Mouse (Mus musculus) intestine, postnatal 0 days (tissue): ENCODE measurements around the gene Ermp1. TPM values are rescaled to one million over a fixed set of nuclear protein-coding genes. Genes with fewer than 3 reads are reported as not detected.
A peak's percentile ranks its signal among the peaks of the same experiment; 100 is the strongest.
"Not testable (repeated sequence)": the region's sequence is repeated elsewhere in the genome, so short reads cannot be mapped to it uniquely, and the experiment has no call there.

Source experiments
- ATAC-seq: fragments of 200-750 bp; cut with Nextera tagmentation; 2 replicates; pipeline ENCODE4 v1.8.0; 2017; ENCODE audit warnings: mild to moderate bottlenecking, moderate TSS enrichment, moderate library complexity
- H3K27ac ChIP-seq: fragments of 300-500 bp; sonication (generic); 2 replicates; pipeline ENCODE4 v1.5.1; 2014; ENCODE audit warnings: mild to moderate bottlenecking, low read depth, low read length, moderate library complexity
- H3K27me3 ChIP-seq: fragments of 300-500 bp; sonication (generic); replicated peaks from 2 replicates; pipeline ENCODE4 v1.6.1; 2014; ENCODE audit warnings: low read length, mixed read lengths; ENCODE audit not compliant: control insufficient read depth, insufficient read depth
- H3K36me3 ChIP-seq: fragments of 300-500 bp; sonication (generic); 2 replicates; pipeline ENCODE4 v1.6.1; 2014; ENCODE audit warnings: mild to moderate bottlenecking, moderate library complexity; ENCODE audit not compliant: control insufficient read depth, insufficient read depth
- H3K4me1 ChIP-seq: fragments of 300-500 bp; sonication (generic); replicated peaks from 2 replicates; pipeline ENCODE4 v1.6.1; 2014; ENCODE audit warnings: antibody characterized with exemption, low read length, mixed read lengths; ENCODE audit not compliant: control insufficient read depth, insufficient read depth
- H3K4me2 ChIP-seq: fragments of 300-500 bp; sonication (generic); replicated peaks from 2 replicates; pipeline ENCODE4 v1.6.1; 2014; ENCODE audit warnings: low read depth, mild to moderate bottlenecking, moderate library complexity
- H3K4me3 ChIP-seq: fragments of 300-500 bp; sonication (generic); 2 replicates; pipeline ENCODE4 v1.5.1; 2014; ENCODE audit warnings: low read depth, low read length
- H3K9ac ChIP-seq: fragments of 300-500 bp; sonication (generic); 2 replicates; pipeline ENCODE4 v1.6.1; 2014; ENCODE audit warnings: mild to moderate bottlenecking, low read depth, low read length
- H3K9me3 ChIP-seq: fragments of 300-500 bp; sonication (generic); 2 replicates; pipeline ENCODE4 v1.6.1; 2016; ENCODE audit warnings: mixed run types; ENCODE audit not compliant: control insufficient read depth
- CTCF ChIP-seq: sonication (generic); IDR thresholded peaks from 2 replicates; pipeline ENCODE4 v1.5.1; 2016; ENCODE audit warnings: low read depth, mild to moderate bottlenecking, control low read depth, antibody characterized with exemption, moderate library complexity
- WGBS: fragments of 180-500 bp; shearing (Covaris S2); extraction: QIAGEN DNeasy Blood & Tissue Kit; methylation state at CpG from one replicate; pipeline ENCODE4 v1.1.7; 2014; 5-methylcytosine and 5-hydroxymethylcytosine counted together
- polyA plus RNA-seq: library from polyadenylated mRNA; unstranded; fragments of >200 nt; fragmentation: Nextera tagmentation; extraction: Ambion mirVana; gene quantifications from 2 replicates; pipeline ENCODE4 v1.2.1, GENCODE M21; 2015

Gene Ermp1
- polyA plus RNA-seq, 1 experiment from 2014 or later, result 8.3 TPM

- ATAC-seq, result no peak
- H3K4me3 ChIP-seq, result no peak overlapping the region
- no peak overlapping the region for H3K4me2 ChIP-seq
- H3K36me3 ChIP-seq, result peaks cover 51% of the 10 kb centered on the region
- no peak overlapping the region for H3K9ac ChIP-seq
- H3K27me3 ChIP-seq, result no peaks in the 10 kb centered on the region
- 88% methylated on average over 3 of the region's 3 CpGs for WGBS
- H3K27ac ChIP-seq, result no peak overlapping the region
- H3K9me3 ChIP-seq, result no peaks in the 10 kb centered on the region
- TF ChIP-seq CTCF, result no peak
- no peaks in the 10 kb centered on the region for H3K4me1 ChIP-seq
Observed at GRCm38 (mm10) chr19:29596276-29596675, 51.9 kb downstream of the Ermp1 start.

- not testable (repeated sequence) for ATAC-seq, H3K4me3 ChIP-seq, H3K4me2 ChIP-seq, H3K27me3 ChIP-seq, H3K27ac ChIP-seq, H3K9ac ChIP-seq, H3K9me3 ChIP-seq, H3K4me1 ChIP-seq
- peaks cover 44% of the 10 kb centered on the region for H3K36me3 ChIP-seq
- WGBS, result 88% methylated on average over 3 of the region's 3 CpGs
Observed at GRCm38 (mm10) chr19:29593783-29594182, 54.4 kb downstream of the Ermp1 start.

GRCm38 (mm10) chr19:29583734-29584133 is 64.5 kb downstream of the Ermp1 start:
- Histone ChIP-seq H3K27me3 (no peaks in the 10 kb centered on the region), H3K27ac (no peak overlapping the region), H3K36me3 (peaks cover 36% of the 10 kb centered on the region), H3K4me1 (no peaks in the 10 kb centered on the region), H3K4me2 (no peak overlapping the region), H3K9me3 (no peaks in the 10 kb centered on the region), H3K9ac (no peak overlapping the region), H3K4me3 (no peak overlapping the region)
- no peak for ATAC-seq
- WGBS, result 73% methylated on average over 6 of the region's 6 CpGs
- TF ChIP-seq CTCF, result no peak

- Histone ChIP-seq H3K27ac (0 out of 2 replicates have a peak overlapping the region, but pooled peaks have one; percentile 2), H3K4me2 (no peak overlapping the region), H3K4me1 (no peaks in the 10 kb centered on the region), H3K9ac (no peak overlapping the region), H3K4me3 (no peak overlapping the region), H3K36me3 (peaks cover 34% of the 10 kb centered on the region), H3K27me3 (no peaks in the 10 kb centered on the region), H3K9me3 (no peaks in the 10 kb centered on the region)
- peak; percentile 87 for ATAC-seq
- 39% methylated on average over 2 of the region's 2 CpGs for WGBS
- TF ChIP-seq CTCF, result no peak
Observed at GRCm38 (mm10) chr19:29582439-29582838, 65.8 kb downstream of the Ermp1 start.

GRCm38 (mm10) chr19:29566512-29566911 is 81.7 kb downstream of the Ermp1 start:
- no peak for ATAC-seq
- WGBS, result 89% methylated on average over 1 of the region's 1 CpGs
- H3K27ac ChIP-seq, result no peak overlapping the region

GRCm38 (mm10) chr19:29563258-29563779 is 84.9 kb downstream of the Ermp1 start:
- Histone ChIP-seq H3K4me2 (no peak overlapping the region), H3K27ac (no peak overlapping the region; the same call in 1 of the 2 replicates), H3K4me3 (no peak overlapping the region), H3K36me3 (peaks cover 4% of the 10 kb centered on the region; the same call in 1 of the 2 replicates), H3K27me3 (no peaks in the 10 kb centered on the region), H3K9me3 (no peaks in the 10 kb centered on the region), H3K4me1 (no peaks in the 10 kb centered on the region), H3K9ac (no peak overlapping the region)
- TF ChIP-seq CTCF, result peak; percentile 93
- peak; percentile 43; the same call in 1 of the 2 replicates for ATAC-seq
- 66% methylated on average over 7 of the region's 7 CpGs for WGBS

More at GRCm38 (mm10) chr19:29566512-29566911, 81.7 kb downstream of the Ermp1 start:
- H3K36me3 ChIP-seq, result peaks cover 22% of the 10 kb centered on the region
- no peaks in the 10 kb centered on the region for H3K9me3 ChIP-seq
- no peak overlapping the region for H3K4me2 ChIP-seq
- no peaks in the 10 kb centered on the region for H3K4me1 ChIP-seq
- no peaks in the 10 kb centered on the region for H3K27me3 ChIP-seq
- no peak for TF ChIP-seq CTCF
- H3K4me3 ChIP-seq, result no peak overlapping the region
- no peak overlapping the region for H3K9ac ChIP-seq
